Mouse (Mus musculus) bone marrow macrophage, adult 2 months (primary cell): Measurements from ENCODE around the gene Mpped2. TPM values are rescaled to one million over a fixed set of nuclear protein-coding genes. Genes with fewer than 3 reads are reported as not detected.

Experiments
- H3K27ac ChIP-seq: 2 replicates; pipeline ENCODE4 v1.5.1; 2012; ENCODE audit warnings: low read depth, low read length; ENCODE audit not compliant: insufficient read depth
- H3K4me1 ChIP-seq: 2 replicates; pipeline ENCODE4 v1.6.1; 2012; ENCODE audit warnings: low read length; ENCODE audit not compliant: control insufficient read depth, insufficient read depth
- H3K4me3 ChIP-seq: 2 replicates; pipeline ENCODE4 v1.5.1; 2012; ENCODE audit warnings: mild to moderate bottlenecking, low read length, moderate library complexity; ENCODE audit not compliant: insufficient read depth
- CTCF ChIP-seq: IDR thresholded peaks from 2 replicates; pipeline ENCODE4 v1.5.1; 2012; ENCODE audit warnings: low read depth, mild to moderate bottlenecking, low read length, moderate library complexity
- POLR2A ChIP-seq: IDR thresholded peaks from 2 replicates; pipeline ENCODE4 v1.6.1; 2012; ENCODE audit warnings: mild to moderate bottlenecking, low read depth, low read length, borderline replicate concordance
- polyA plus RNA-seq: library from polyadenylated mRNA; stranded (reverse); fragments of >200 nt; gene quantifications from 2 replicates; pipeline ENCODE4 v1.2.4, GENCODE M21; 2012; ENCODE audit not compliant: missing spikeins, insufficient read depth, insufficient read length

Mpped2 gene
- polyA plus RNA-seq, 1 experiment, result not detected

DNA sequence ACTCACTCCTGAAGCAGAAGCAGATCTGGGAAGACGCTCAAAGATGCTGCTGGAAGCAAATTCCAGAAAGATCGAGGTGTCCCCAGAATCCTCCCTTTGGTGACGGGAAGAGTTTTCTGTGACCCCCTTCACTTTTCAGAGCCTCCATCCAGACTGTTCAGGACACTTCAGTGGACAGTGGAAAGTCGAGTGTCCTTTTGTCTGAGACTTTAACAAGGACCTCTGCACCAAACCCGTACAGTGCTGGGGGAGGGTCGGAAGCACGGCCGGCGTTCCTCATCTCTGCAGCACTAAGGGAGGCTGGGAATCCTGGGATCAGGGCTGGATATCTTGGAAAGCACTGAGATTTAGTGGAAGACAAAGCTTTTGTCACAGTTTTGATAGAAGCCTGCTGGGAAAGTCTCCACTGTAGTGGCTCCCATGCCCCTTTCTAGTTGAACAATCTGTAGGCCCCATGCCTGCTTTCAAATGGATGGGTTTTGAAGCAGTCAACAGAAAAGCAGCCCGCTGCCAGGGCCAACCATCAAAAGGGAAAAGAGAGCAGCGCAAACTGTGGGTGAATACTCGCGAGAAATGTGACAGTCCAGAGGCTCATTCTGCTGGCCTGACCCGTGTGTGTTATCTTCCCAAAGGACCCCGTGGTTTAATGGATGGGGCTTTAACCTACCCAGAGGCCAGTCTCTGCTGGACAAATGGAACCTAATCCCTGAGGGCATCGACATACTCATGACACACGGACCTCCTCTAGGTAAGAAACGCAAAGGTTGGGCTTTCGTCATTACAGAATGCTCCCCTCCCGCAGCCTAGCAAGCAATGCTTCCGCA, 168.0 kb downstream of the Mpped2 start:
- no peak overlapping the region for H3K4me3 ChIP-seq
- no peak overlapping the region for H3K27ac ChIP-seq
- no peak for TF ChIP-seq POLR2A
- no peak for TF ChIP-seq CTCF

DNA sequence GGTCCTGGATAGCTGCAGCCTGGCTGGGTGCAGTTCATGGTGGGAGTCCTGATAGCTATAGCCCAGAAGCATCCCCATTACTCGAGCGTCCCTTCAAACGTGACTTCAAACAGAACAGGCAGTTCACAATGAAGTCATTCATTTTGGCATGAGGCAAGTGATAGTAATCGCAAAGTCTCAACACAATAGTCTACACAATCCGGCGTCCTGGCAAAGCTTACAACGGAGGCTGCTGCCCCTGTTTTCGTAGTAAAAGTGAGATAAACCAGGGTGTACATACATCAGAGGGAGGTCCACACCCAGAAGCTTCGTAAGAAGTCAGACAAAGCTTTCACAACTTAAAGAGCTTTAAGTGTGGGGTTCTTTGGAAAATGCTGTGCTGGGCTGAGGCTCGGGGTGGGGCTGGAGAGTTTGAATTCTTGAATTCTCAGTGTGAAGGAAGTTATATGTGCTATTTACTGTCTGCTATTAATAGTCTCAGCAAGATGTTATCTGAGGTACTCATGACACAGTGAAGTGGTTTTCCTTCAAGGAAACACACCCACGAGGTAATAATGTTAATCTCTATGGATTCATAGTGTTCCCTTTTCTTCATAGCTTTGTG, 170.1 kb downstream of the Mpped2 start:
- no peaks in the 10 kb centered on the region for H3K4me1 ChIP-seq
- no peak overlapping the region for H3K27ac ChIP-seq
- H3K4me3 ChIP-seq, result no peak overlapping the region
- TF ChIP-seq POLR2A (no peak), CTCF (no peak)

More for the DNA sequence above, 168.0 kb downstream of the Mpped2 start:
- no peaks in the 10 kb centered on the region for H3K4me1 ChIP-seq

DNA sequence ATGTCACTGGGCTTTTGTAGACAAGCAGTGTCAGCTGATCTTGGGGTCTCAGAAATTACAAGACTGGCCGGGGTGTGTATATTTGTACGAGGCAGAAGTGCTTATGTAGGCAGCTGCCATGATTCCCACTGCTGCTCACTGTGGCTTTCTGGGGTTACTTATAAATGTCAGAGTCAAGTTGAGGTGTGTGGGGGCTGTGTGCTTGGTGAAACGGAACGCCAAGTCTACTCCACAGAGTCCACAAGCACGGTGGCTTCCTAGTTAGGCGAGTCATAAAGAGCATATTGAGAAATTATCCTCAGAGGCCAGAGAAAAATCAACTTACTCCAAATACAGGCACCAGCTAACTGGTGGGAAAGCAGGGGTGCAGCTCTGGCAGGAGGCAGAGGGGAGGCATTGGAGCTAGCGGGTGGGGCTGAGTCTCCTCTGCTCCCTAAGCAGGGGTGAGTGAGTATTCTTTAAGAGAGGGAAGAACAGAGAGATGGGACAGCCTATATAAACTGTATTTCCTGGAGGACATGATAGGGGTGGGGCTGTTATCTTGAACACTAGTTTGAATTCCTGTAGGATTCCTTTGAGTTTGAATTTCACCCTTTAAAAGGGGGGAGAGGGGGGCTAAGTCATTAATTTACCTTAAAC, 172.2 kb downstream of the Mpped2 start:
- TF ChIP-seq POLR2A (no peak), CTCF (no peak)
- H3K4me3 ChIP-seq, result no peak overlapping the region
- H3K4me1 ChIP-seq, result no peaks in the 10 kb centered on the region
- H3K27ac ChIP-seq, result no peak overlapping the region

DNA sequence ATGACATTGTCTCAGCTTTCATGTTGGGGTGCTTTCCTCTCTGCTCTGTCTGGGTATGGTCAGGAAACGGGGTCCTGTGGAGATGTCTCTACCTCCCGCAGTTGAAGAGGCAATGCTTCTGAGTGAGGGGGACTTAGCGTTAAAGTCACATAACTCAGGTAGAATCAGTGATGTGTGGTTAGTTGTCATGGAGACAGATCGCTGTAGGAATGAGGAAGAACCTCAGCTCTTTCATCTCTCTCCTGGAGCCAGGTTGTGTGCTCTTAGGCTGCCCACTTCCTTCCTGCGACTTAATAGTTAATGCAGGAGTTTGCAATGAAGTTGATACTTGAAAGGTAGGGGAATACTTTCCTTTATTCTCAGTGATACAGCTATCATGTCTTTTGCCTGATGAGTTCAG, 173.2 kb downstream of the Mpped2 start:
- no peak overlapping the region for H3K27ac ChIP-seq
- TF ChIP-seq POLR2A (no peak), CTCF (no peak)
- no peaks in the 10 kb centered on the region for H3K4me1 ChIP-seq
- no peak overlapping the region for H3K4me3 ChIP-seq

DNA sequence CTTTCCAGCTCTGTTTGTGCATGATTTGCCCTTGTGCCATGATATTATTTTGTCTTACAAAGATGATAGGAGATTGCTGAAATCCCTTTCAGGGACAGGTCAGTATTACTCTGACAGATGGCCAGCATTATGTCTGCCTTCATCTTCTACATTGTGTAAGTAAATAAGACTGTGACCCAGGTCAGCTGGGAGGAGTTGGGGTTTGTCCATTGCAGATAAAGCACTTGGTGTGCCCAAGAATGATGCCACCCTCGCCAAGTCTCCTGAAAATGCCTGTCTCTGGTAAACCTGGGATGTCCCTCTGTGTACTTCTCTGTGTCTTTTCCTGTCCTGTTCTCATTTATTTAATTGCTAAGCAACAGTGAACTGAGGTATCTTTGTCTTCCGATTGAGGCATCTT, 177.8 kb downstream of the Mpped2 start:
- no peak overlapping the region for H3K27ac ChIP-seq
- TF ChIP-seq CTCF (no peak), POLR2A (no peak)
- H3K4me3 ChIP-seq, result no peak overlapping the region
- H3K4me1 ChIP-seq, result no peaks in the 10 kb centered on the region

DNA sequence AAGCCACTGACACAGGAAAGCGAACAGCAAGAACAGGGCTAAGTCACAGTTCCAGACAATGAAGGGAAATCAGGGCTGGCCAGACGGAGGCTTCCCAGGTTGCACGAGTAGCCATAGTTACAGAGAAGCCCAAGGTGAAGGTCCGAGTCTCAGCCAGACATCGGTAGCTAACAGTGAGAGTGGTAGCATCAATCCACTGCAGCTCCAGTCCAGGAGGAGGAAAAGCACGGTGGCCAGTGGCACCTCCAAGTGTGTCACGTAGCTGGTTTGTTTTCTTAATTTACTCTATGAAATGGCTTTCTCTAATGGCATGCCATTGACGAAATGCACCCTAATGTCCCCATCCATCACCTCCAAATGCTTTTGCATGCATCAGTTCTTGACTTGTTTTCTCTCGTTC, 180.1 kb downstream of the Mpped2 start:
- no peak overlapping the region for H3K27ac ChIP-seq
- H3K4me1 ChIP-seq, result no peaks in the 10 kb centered on the region
- TF ChIP-seq CTCF (no peak), POLR2A (no peak)
- H3K4me3 ChIP-seq, result no peak overlapping the region

DNA sequence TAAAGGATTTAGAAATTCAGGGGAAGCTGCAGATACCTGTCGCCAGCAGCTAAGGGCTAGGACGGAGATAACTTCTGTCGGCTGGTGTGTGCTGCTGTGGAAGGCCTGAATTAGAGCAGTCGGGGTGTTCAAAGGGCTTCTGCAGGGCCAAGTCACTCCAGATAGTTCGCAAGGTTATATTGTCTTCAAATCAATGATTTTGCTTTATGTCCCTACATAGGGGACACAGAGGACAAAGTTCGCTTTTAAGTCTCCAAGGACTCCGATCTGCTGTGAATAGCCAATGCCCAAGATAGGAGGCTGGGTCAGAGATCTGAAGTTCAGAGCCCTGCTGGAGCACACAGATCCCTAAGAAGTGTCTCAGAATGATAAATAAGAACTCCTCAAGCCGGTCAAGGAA, 190.3 kb downstream of the Mpped2 start:
- no peaks in the 10 kb centered on the region for H3K4me1 ChIP-seq
- TF ChIP-seq POLR2A, result no peak
- no peak for TF ChIP-seq CTCF
- H3K27ac ChIP-seq, result no peak overlapping the region
- no peak overlapping the region for H3K4me3 ChIP-seq

DNA sequence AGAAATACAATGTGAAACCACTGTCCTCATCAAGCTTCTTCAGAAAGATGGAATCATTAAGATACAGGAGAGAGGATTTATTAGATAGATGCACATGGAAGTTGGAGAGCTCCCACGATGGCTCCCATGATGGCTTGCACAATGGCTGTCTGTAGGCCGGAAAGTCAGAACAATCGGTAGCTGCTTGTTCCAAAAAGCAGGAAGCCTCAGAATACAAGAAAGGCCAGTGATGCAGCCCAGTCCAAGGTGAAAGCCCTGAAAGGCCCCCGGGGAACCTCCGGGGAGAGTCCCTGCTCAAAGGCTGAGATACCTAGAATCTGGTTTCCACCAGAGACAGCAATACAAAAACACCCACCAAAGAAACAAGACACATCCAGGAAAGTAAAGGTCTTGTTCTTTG, 195.1 kb downstream of the Mpped2 start:
- Histone ChIP-seq H3K27ac (no peak overlapping the region), H3K4me1 (no peaks in the 10 kb centered on the region), H3K4me3 (no peak overlapping the region)
- no peak for TF ChIP-seq CTCF
- no peak for TF ChIP-seq POLR2A

DNA sequence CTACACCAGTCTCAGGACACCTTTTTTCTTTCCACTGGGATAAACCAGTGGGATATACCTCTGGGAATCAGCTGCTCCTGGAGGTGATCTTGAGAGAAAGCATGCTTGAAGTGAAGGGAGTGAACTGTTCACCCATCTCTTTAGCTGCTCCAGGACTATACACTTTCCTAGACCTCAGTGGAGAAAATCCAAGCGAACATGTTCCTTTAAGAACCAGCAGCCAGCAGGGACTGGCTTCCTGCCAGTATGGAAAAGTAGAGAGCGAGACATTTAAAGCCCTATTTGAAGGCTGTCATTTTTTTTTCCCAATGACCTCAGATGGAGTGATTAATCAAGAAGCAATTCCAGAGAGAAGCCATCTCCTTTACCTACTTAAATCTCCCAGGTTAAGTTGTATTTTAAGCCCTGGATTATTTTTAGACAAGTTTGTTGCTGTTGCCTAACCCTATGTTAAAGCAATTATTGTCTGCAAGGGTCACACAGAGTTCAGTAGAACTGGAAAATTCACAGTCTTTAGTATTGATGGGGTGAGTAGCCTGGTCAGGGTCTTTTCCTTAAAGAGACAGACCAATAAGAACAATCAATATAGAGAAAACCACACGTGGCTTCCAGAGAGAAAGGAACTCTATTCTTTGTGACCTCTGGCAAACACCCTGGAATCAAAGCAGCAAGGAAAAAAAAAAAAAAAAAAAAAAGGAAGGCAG, 196.4 kb downstream of the Mpped2 start:
- TF ChIP-seq CTCF (no peak), POLR2A (no peak)
- Histone ChIP-seq H3K4me3 (no peak overlapping the region), H3K4me1 (no peaks in the 10 kb centered on the region), H3K27ac (no peak overlapping the region)
